Mouse (Mus musculus): ENCODE measurements around the gene Camkv.

The Camkv gene

GRCm38 (mm10) chr9:107923021-107923420 is 12.5 kb upstream of the Camkv start:
- DNase-seq (ENCODE audit: extremely low read depth, low read depth), result no peak

GRCm38 (mm10) chr9:107923956-107924355 is 11.5 kb upstream of the Camkv start:
- no peak for DNase-seq (ENCODE audit: extremely low read depth, low read depth)

GRCm38 (mm10) chr9:107925251-107925650 is 10.2 kb upstream of the Camkv start:
- no peak for DNase-seq (ENCODE audit: extremely low read depth, low read depth)

GRCm38 (mm10) chr9:107926920-107927420 is 8.5 kb upstream of the Camkv start:
- no peak for DNase-seq (ENCODE audit: extremely low read depth, low read depth)

- no peak for DNase-seq (ENCODE audit: extremely low read depth, low read depth)
Observed at GRCm38 (mm10) chr9:107927749-107928148, 7.7 kb upstream of the Camkv start.

- DNase-seq (ENCODE audit: extremely low read depth, low read depth), result no peak
Observed at GRCm38 (mm10) chr9:107928169-107928568, 7.3 kb upstream of the Camkv start, which contains the start of gene Actl11. Actl11 (plus strand) TSS chr9:107928469.

- DNase-seq (ENCODE audit: extremely low read depth, low read depth), result no peak
Observed at GRCm38 (mm10) chr9:107932221-107932620, 3.3 kb upstream of the Camkv start.

- no peak for DNase-seq (ENCODE audit: extremely low read depth, low read depth)
Observed at GRCm38 (mm10) chr9:107934146-107934545, 1.3 kb upstream of the Camkv start.

- DNase-seq (ENCODE audit: extremely low read depth, low read depth), result no peak
Observed at GRCm38 (mm10) chr9:107935790-107936214, 328 bp downstream of the Camkv start.

- no peak for DNase-seq (ENCODE audit: extremely low read depth, low read depth)
Observed at GRCm38 (mm10) chr9:107936215-107936822, 845 bp downstream of the Camkv start.

GRCm38 (mm10) chr9:107936831-107937230 is 1.4 kb downstream of the Camkv start:
- no peak for DNase-seq (ENCODE audit: extremely low read depth, low read depth)

GRCm38 (mm10) chr9:107947241-107948194 is 12.0 kb downstream of the Camkv start:
- no peak for DNase-seq (ENCODE audit: extremely low read depth, low read depth)

- DNase-seq (ENCODE audit: extremely low read depth, low read depth), result no peak
Observed at GRCm38 (mm10) chr9:107949184-107949921, 13.9 kb downstream of the Camkv start.

- no peak for DNase-seq (ENCODE audit: extremely low read depth, low read depth)
Observed at GRCm38 (mm10) chr9:107949922-107950235, 14.4 kb downstream of the Camkv start, which contains the start of gene Traip. Traip (plus strand) TSS chr9:107950136.

- DNase-seq (ENCODE audit: extremely low read depth, low read depth), result peak; percentile 79
Observed at GRCm38 (mm10) chr9:107950460-107951355, 15.2 kb downstream of the Camkv start.

GRCm38 (mm10) chr9:107955613-107956289 is 20.3 kb downstream of the Camkv start:
- DNase-seq (ENCODE audit: extremely low read depth, low read depth), result no peak

GRCm38 (mm10) chr9:107957141-107957540 is 21.7 kb downstream of the Camkv start:
- DNase-seq (ENCODE audit: extremely low read depth, low read depth), result no peak

- DNase-seq (ENCODE audit: extremely low read depth, low read depth), result no peak
Observed at GRCm38 (mm10) chr9:107959896-107960295, 24.4 kb downstream of the Camkv start.

GRCm38 (mm10) chr9:107960928-107961327 is 25.5 kb downstream of the Camkv start:
- DNase-seq (ENCODE audit: extremely low read depth, low read depth), result no peak

GRCm38 (mm10) chr9:107961351-107961762 is 25.9 kb downstream of the Camkv start:
- DNase-seq (ENCODE audit: extremely low read depth, low read depth), result no peak

All from MEL-GATA-1-ER (cell line).